Mouse (Mus musculus) spleen, postnatal 36 days (tissue): ENCODE measurements around the gene Rapgef6.

Experiments
- DNase-seq, 2 experiments: peaks; one replicate each; pipeline ENCODE4 v3.0.0; 2022; ENCODE audit warnings: low spot score in 2 of 2, mixed read lengths in 1 of 2

Gene Rapgef6

GRCm38 (mm10) chr11:54735114-54735513 lies 212.5 kb downstream of the Rapgef6 start:
- DNase-seq, result no peak

DNA sequence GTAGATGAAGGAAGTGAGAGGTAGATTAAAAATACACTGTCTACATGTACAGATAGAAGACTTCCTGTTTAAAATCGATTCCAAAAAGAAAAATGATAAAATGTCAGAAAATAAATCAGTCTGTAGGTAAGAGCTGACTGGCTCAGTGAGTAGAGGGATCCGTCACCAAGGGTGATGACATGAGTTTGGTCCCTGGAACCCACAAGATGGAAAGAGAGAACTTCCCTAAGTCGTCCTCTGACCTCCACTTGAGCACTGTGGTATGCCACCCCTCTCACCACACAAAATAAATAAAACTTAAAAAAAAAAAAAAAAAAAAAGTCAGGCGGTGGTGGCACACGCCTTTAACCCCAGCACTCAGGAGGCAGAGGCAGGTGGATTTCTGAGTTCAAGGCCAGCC lies 214.3 kb downstream of the Rapgef6 start:
- DNase-seq, result no peak

DNA sequence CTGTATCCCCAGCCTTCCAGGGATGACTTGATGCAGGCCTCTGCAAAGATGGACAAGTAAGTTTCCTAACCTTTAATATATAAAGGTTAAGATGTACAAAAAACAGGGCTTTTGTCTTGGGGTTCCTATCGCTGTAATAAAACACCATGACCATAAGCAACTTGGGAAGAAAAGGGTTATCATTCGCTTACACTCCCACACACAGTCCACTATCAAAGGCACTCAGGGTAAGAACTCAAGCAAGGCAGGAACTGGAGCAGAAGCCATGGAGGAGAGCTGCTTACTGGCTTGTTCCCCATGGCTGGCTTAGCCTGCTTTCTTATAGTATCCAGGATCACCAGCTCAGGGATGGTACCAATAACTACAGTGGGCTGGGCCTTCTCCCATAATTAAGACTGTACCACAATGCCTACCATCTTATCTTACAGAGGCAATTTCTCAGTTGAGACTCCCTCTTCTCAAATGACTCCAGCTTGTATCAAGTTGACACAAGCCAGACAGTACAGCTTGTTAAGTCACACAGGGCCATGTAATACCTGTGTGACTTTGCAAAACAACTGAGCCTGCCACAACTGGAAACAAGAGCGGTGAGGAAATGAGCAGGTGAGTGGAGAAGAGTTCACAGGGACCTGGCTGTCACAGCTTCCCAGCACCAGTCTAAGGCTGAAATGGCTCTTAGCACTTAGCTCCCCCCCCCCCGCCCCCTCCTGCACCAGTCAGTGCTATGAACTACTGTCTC lies 216.5 kb downstream of the Rapgef6 start:
- no peak for DNase-seq

DNA sequence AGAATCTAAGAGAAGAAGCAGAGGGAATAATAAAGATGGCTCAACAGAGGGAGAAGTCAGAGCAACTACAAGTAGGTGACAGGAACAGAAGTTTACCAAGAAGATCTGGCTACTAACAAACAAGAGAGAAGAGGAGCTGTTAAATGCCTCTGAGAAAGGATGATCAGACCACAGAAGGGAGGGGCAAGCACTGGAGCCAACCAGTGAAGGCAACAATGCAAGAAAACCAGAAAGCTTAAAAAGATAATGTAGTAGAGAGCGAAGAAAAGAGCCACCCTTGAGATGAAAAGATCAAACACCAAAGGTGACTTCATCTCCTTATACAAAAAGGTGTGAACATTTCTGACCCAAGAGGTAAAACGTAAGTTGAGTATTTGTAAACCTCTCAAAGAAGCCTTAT lies 218.7 kb downstream of the Rapgef6 start:
- no peak for DNase-seq

GRCm38 (mm10) chr11:54744231-54744630 lies 221.6 kb downstream of the Rapgef6 start:
- DNase-seq, result no peak
